Mouse (Mus musculus) midbrain, embryonic 11.5 days (tissue): Measurements from ENCODE around the gene Lrrc74b. TPM values are rescaled to one million over a fixed set of nuclear protein-coding genes. Genes with fewer than 3 reads are reported as not detected.
A peak's percentile ranks its signal among the peaks of the same experiment; 100 is the strongest.

Source experiments
- ATAC-seq: fragments of 200-750 bp; cut with Nextera tagmentation; 2 replicates; pipeline ENCODE4 v1.8.0; 2017; ENCODE audit warnings: moderate TSS enrichment, moderate library complexity; ENCODE audit not compliant: low FRiP score
- DNase-seq: peaks from one replicate; pipeline ENCODE4 v3.0.0; 2015; ENCODE audit warnings: low spot score; ENCODE audit errors: missing footprints
- H3K27ac ChIP-seq: fragments of 300-500 bp; sonication (generic); 2 replicates; pipeline ENCODE4 v1.5.1; 2014; ENCODE audit warnings: low read depth, low read length
- H3K27me3 ChIP-seq: fragments of 300-500 bp; sonication (generic); 2 replicates; pipeline ENCODE4 v1.6.1; 2014; ENCODE audit warnings: mild to moderate bottlenecking, low read length, moderate library complexity, mixed read lengths; ENCODE audit not compliant: control insufficient read depth, insufficient read depth
- H3K36me3 ChIP-seq: fragments of 300-500 bp; sonication (generic); 2 replicates; pipeline ENCODE4 v1.6.1; 2014; ENCODE audit warnings: mild to moderate bottlenecking, low read length, moderate library complexity, mixed read lengths; ENCODE audit not compliant: control insufficient read depth, insufficient read depth
- H3K4me1 ChIP-seq: fragments of 300-500 bp; sonication (generic); 2 replicates; pipeline ENCODE4 v1.6.1; 2014; ENCODE audit warnings: low read length; ENCODE audit not compliant: control insufficient read depth, insufficient read depth
- H3K4me2 ChIP-seq: fragments of 300-500 bp; sonication (generic); 2 replicates; pipeline ENCODE4 v1.6.1; 2014; ENCODE audit warnings: mild to moderate bottlenecking, moderate library complexity
- H3K4me3 ChIP-seq: fragments of 300-500 bp; sonication (generic); 2 replicates; pipeline ENCODE4 v1.5.1; 2014; ENCODE audit warnings: low read depth, low read length
- H3K9ac ChIP-seq: fragments of 300-500 bp; sonication (generic); 2 replicates; pipeline ENCODE4 v1.6.1; 2014; ENCODE audit warnings: low read length
- H3K9me3 ChIP-seq: fragments of 300-500 bp; sonication (generic); 2 replicates; pipeline ENCODE4 v1.6.1; 2016; ENCODE audit warnings: low read length; ENCODE audit not compliant: control insufficient read depth
- WGBS: fragments of 180-500 bp; shearing (Covaris S2); extraction: QIAGEN DNeasy Blood & Tissue Kit; methylation state at CpG from one replicate; pipeline ENCODE4 v1.1.7; 2014; 5-methylcytosine and 5-hydroxymethylcytosine counted together
- polyA plus RNA-seq: library from polyadenylated mRNA; unstranded; fragments of >200 nt; fragmentation: Nextera tagmentation; extraction: Ambion mirVana; gene quantifications from 2 replicates; pipeline ENCODE4 v1.2.1, GENCODE M21; 2014

Lrrc74b gene
- polyA plus RNA-seq, 1 experiment from 2014 or later: 0.14 TPM

- WGBS: 65% methylated on average over 4 of the region's 4 CpGs
- DNase-seq (peak; percentile 73), ATAC-seq (no peak)
- no peak overlapping the region for H3K4me3 ChIP-seq
- no peaks in the 10 kb centered on the region for H3K9me3 ChIP-seq
- peaks cover 10% of the 10 kb centered on the region for H3K36me3 ChIP-seq
- peaks cover 18% of the 10 kb centered on the region for H3K4me1 ChIP-seq
- no peak overlapping the region for H3K9ac ChIP-seq
- H3K27me3 ChIP-seq: no peaks in the 10 kb centered on the region
- no peak overlapping the region for H3K4me2 ChIP-seq
- no peak overlapping the region for H3K27ac ChIP-seq
Observed at GRCm38 (mm10) chr16:17532271-17532670, 28.8 kb downstream of the Lrrc74b start.

- peak; percentile 96 for ATAC-seq
- DNase-seq: peak; percentile 100
- Histone ChIP-seq H3K9ac (peak within 1 kb of the TSS; percentile 88), H3K4me1 (peaks cover 18% of the 10 kb centered on the region), H3K36me3 (peaks cover 12% of the 10 kb centered on the region), H3K9me3 (no peaks in the 10 kb centered on the region), H3K4me3 (peak within 1 kb of the TSS; percentile 58), H3K27ac (peak within 1 kb of the TSS; percentile 90), H3K4me2 (peak within 1 kb of the TSS; percentile 93), H3K27me3 (no peaks in the 10 kb centered on the region)
- WGBS: under 1% methylated on average over 67 of the region's 67 CpGs
Observed at GRCm38 (mm10) chr16:17530640-17531288, 30.3 kb downstream of the Lrrc74b start, which contains the start of gene Thap7. Thap7 (minus strand) TSS chr16:17531136.

- WGBS: 21% methylated on average over 17 of the region's 17 CpGs
- Histone ChIP-seq H3K36me3 (peaks cover 18% of the 10 kb centered on the region), H3K27ac (peak overlapping the region; percentile 90), H3K9ac (peak overlapping the region; percentile 88), H3K4me3 (peak overlapping the region; percentile 58), H3K4me1 (peaks cover 18% of the 10 kb centered on the region), H3K9me3 (no peaks in the 10 kb centered on the region), H3K27me3 (no peaks in the 10 kb centered on the region), H3K4me2 (peak overlapping the region; percentile 93)
- ATAC-seq (peak; percentile 20; the same call in 1 of the 2 replicates), DNase-seq (no peak)
Observed at GRCm38 (mm10) chr16:17529981-17530586, 31.0 kb downstream of the Lrrc74b start.

- no peaks in the 10 kb centered on the region for H3K9me3 ChIP-seq
- no peak overlapping the region for H3K4me2 ChIP-seq
- no peaks in the 10 kb centered on the region for H3K27me3 ChIP-seq
- peaks cover 28% of the 10 kb centered on the region for H3K36me3 ChIP-seq
- ATAC-seq (no peak), DNase-seq (no peak)
- H3K4me1 ChIP-seq: peaks cover 18% of the 10 kb centered on the region
- H3K9ac ChIP-seq: no peak overlapping the region
- WGBS: 89% methylated on average over 13 of the region's 13 CpGs
- H3K27ac ChIP-seq: no peak overlapping the region
- H3K4me3 ChIP-seq: no peak overlapping the region
Observed at GRCm38 (mm10) chr16:17528276-17528675, 32.8 kb downstream of the Lrrc74b start.

GRCm38 (mm10) chr16:17527606-17528005, 33.4 kb downstream of the Lrrc74b start:
- H3K9ac ChIP-seq: no peak overlapping the region
- no peak overlapping the region for H3K4me2 ChIP-seq
- H3K4me3 ChIP-seq: no peak overlapping the region
- H3K27ac ChIP-seq: no peak overlapping the region
- H3K4me1 ChIP-seq: peaks cover 18% of the 10 kb centered on the region
- no peak for DNase-seq
- ATAC-seq: no peak
- peaks cover 30% of the 10 kb centered on the region for H3K36me3 ChIP-seq
- H3K27me3 ChIP-seq: no peaks in the 10 kb centered on the region
- H3K9me3 ChIP-seq: no peaks in the 10 kb centered on the region

GRCm38 (mm10) chr16:17526223-17526622, 34.8 kb downstream of the Lrrc74b start:
- no peak for ATAC-seq
- peaks cover 33% of the 10 kb centered on the region for H3K36me3 ChIP-seq
- 90% methylated on average over 6 of the region's 6 CpGs for WGBS

GRCm38 (mm10) chr16:17525524-17525923, 35.5 kb downstream of the Lrrc74b start:
- Histone ChIP-seq H3K36me3 (peaks cover 33% of the 10 kb centered on the region), H3K4me1 (peaks cover 11% of the 10 kb centered on the region)

More at GRCm38 (mm10) chr16:17526223-17526622, 34.8 kb downstream of the Lrrc74b start:
- no peak overlapping the region for H3K4me2 ChIP-seq
- H3K9ac ChIP-seq: no peak overlapping the region
- H3K27me3 ChIP-seq: no peaks in the 10 kb centered on the region
- DNase-seq: no peak
- H3K27ac ChIP-seq: no peak overlapping the region
- no peaks in the 10 kb centered on the region for H3K9me3 ChIP-seq
- H3K4me1 ChIP-seq: peaks cover 11% of the 10 kb centered on the region
- no peak overlapping the region for H3K4me3 ChIP-seq

GRCm38 (mm10) chr16:17524156-17524555, 36.9 kb downstream of the Lrrc74b start:
- Histone ChIP-seq H3K36me3 (peaks cover 38% of the 10 kb centered on the region), H3K27ac (no peak overlapping the region), H3K4me3 (no peak overlapping the region), H3K4me2 (no peak overlapping the region), H3K4me1 (no peaks in the 10 kb centered on the region), H3K27me3 (no peaks in the 10 kb centered on the region), H3K9ac (no peak overlapping the region), H3K9me3 (no peaks in the 10 kb centered on the region)
- ATAC-seq (no peak), DNase-seq (no peak)
- 87% methylated on average over 11 of the region's 11 CpGs for WGBS

More at GRCm38 (mm10) chr16:17525524-17525923, 35.5 kb downstream of the Lrrc74b start:
- H3K9ac ChIP-seq: no peak overlapping the region
- H3K4me2 ChIP-seq: no peak overlapping the region
- H3K27me3 ChIP-seq: no peaks in the 10 kb centered on the region
- no peak overlapping the region for H3K27ac ChIP-seq
- no peak for ATAC-seq
- no peak overlapping the region for H3K4me3 ChIP-seq
- 89% methylated on average over 3 of the region's 3 CpGs for WGBS
- no peaks in the 10 kb centered on the region for H3K9me3 ChIP-seq
- no peak for DNase-seq

GRCm38 (mm10) chr16:17518910-17519309, 42.1 kb downstream of the Lrrc74b start:
- no peak overlapping the region for H3K9ac ChIP-seq
- no peak for ATAC-seq
- 84% methylated on average over 2 of the region's 2 CpGs for WGBS
- no peaks in the 10 kb centered on the region for H3K27me3 ChIP-seq
- DNase-seq: no peak
- no peak overlapping the region for H3K4me2 ChIP-seq
- no peak overlapping the region for H3K4me3 ChIP-seq
- H3K9me3 ChIP-seq: no peaks in the 10 kb centered on the region
- H3K4me1 ChIP-seq: no peaks in the 10 kb centered on the region
- no peak overlapping the region for H3K27ac ChIP-seq
- peaks cover 28% of the 10 kb centered on the region for H3K36me3 ChIP-seq
